Mouse (Mus musculus): Measurements from ENCODE around the gene Nrn1l.

DNA sequence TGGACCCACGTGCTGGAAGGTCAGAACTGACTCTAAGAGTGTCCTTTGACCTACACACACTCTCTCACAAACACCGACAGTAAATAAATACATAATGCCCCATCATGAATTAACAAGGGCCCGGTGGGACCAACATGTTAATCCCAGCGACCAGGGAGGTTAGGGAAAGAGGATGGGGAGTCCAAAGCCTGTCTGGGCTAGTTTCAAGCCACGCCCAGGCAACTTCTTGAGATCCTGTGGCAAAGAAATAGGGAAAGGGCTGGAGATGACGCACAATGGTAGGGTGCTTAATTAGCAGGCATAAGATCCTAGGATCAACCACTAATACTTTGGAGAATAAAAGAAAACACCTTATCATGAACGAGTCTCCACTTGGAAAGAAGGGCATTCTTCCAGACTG, 42.8 kb upstream of the Nrn1l start:
- TF ChIP-seq GATA1 (IDR thresholded peaks at IDR 0.05; ENCODE audit: borderline replicate concordance, low read length): no peak
- TF ChIP-seq FLI1 (IDR thresholded peaks at IDR 0.05; ENCODE audit: low read length): no peak
